Mouse (Mus musculus): ENCODE results near the gene Mon2. TPM values are rescaled to one million over a fixed set of nuclear protein-coding genes. Genes with fewer than 3 reads are reported as not detected.
"Not testable (repeated sequence)": the region's sequence is repeated elsewhere in the genome, so short reads cannot be mapped to it uniquely, and the experiment has no call there.

The Mon2 gene
- polyA plus RNA-seq, 1 experiment from 2014 or later, result 39.1 TPM

- Histone ChIP-seq H3K36me3 (replicated peaks) (no peaks in the 10 kb centered on the region), H3K27ac (no peak overlapping the region), H3K9me3 (no peaks in the 10 kb centered on the region), H3K4me1 (no peaks in the 10 kb centered on the region; the same call in none of the 2 replicates), H3K4me3 (replicated peaks) (no peak overlapping the region), H3K9ac (no peak overlapping the region), H3K4me2 (no peak overlapping the region), H3K27me3 (no peaks in the 10 kb centered on the region)
- ATAC-seq (ENCODE audit: low FRiP score), result no peak
Observed at GRCm38 (mm10) chr10:122973241-122973640, 103.1 kb downstream of the Mon2 start.

GRCm38 (mm10) chr10:122970188-122970587 is 106.1 kb downstream of the Mon2 start:
- no peaks in the 10 kb centered on the region for H3K36me3 ChIP-seq (replicated peaks)

GRCm38 (mm10) chr10:122966421-122966820 is 109.9 kb downstream of the Mon2 start:
- H3K4me1 ChIP-seq, result peaks cover 26% of the 10 kb centered on the region
- no peak overlapping the region for H3K4me3 ChIP-seq (replicated peaks)
- ATAC-seq (ENCODE audit: low FRiP score), result no peak
- no peaks in the 10 kb centered on the region for H3K36me3 ChIP-seq (replicated peaks)
- peaks cover 6% of the 10 kb centered on the region for H3K27me3 ChIP-seq
- no peak overlapping the region for H3K27ac ChIP-seq
- H3K9me3 ChIP-seq, result no peaks in the 10 kb centered on the region
- whole genome bisulfite sequencing, result 84% methylated on average over 7 of the region's 7 CpGs
- H3K4me2 ChIP-seq, result no peak overlapping the region
- H3K9ac ChIP-seq, result no peak overlapping the region

More at GRCm38 (mm10) chr10:122970188-122970587, 106.1 kb downstream of the Mon2 start:
- H3K4me3 ChIP-seq (replicated peaks), result no peak overlapping the region
- no peaks in the 10 kb centered on the region for H3K9me3 ChIP-seq
- WGBS, result 90% methylated on average over 7 of the region's 7 CpGs
- H3K9ac ChIP-seq, result no peak overlapping the region
- H3K4me1 ChIP-seq, result 0 out of 2 replicates have a peak, but pooled peaks cover under 1% of the 10 kb centered on the region
- no peaks in the 10 kb centered on the region for H3K27me3 ChIP-seq
- ATAC-seq (ENCODE audit: low FRiP score), result no peak
- no peak overlapping the region for H3K4me2 ChIP-seq
- H3K27ac ChIP-seq, result no peak overlapping the region

GRCm38 (mm10) chr10:122965650-122966049 is 110.7 kb downstream of the Mon2 start:
- not testable (repeated sequence) for H3K9ac ChIP-seq
- WGBS, result 72% methylated on average over 5 of the region's 5 CpGs
- ATAC-seq (ENCODE audit: low FRiP score), result peak; percentile 43; the same call in 1 of the 2 replicates

GRCm38 (mm10) chr10:122964241-122964636 is 112.1 kb downstream of the Mon2 start:
- peak overlapping the region; percentile 56 for H3K4me2 ChIP-seq
- peak; percentile 28; the same call in 1 of the 2 replicates for ATAC-seq (ENCODE audit: low FRiP score)
- peak overlapping the region; percentile 74 for H3K27ac ChIP-seq
- peak overlapping the region; percentile 28 for H3K4me3 ChIP-seq (replicated peaks)
- 18% methylated on average over 4 of the region's 4 CpGs for WGBS
- H3K36me3 ChIP-seq (replicated peaks), result no peaks in the 10 kb centered on the region
- peaks cover 31% of the 10 kb centered on the region for H3K4me1 ChIP-seq
- H3K27me3 ChIP-seq, result peaks cover 6% of the 10 kb centered on the region
- H3K9ac ChIP-seq, result peak overlapping the region; percentile 36; the same call in 1 of the 2 replicates
- H3K9me3 ChIP-seq, result no peaks in the 10 kb centered on the region

More at GRCm38 (mm10) chr10:122965650-122966049, 110.7 kb downstream of the Mon2 start:
- H3K4me2 ChIP-seq; H3K36me3 ChIP-seq (replicated peaks); H3K4me3 ChIP-seq (replicated peaks); H3K27me3 ChIP-seq; H3K9me3 ChIP-seq; H3K27ac ChIP-seq: not testable (repeated sequence)
- H3K4me1 ChIP-seq, result peaks cover 31% of the 10 kb centered on the region

- ATAC-seq (ENCODE audit: low FRiP score), result peak; percentile 55
- no peaks in the 10 kb centered on the region for H3K36me3 ChIP-seq (replicated peaks)
- H3K4me2 ChIP-seq, result peak overlapping the region; percentile 56
- H3K4me3 ChIP-seq (replicated peaks), result peak overlapping the region; percentile 28
- H3K27me3 ChIP-seq, result peaks cover 6% of the 10 kb centered on the region
- peak overlapping the region; percentile 36 for H3K9ac ChIP-seq
- under 1% methylated on average over 21 of the region's 21 CpGs for WGBS
- H3K27ac ChIP-seq, result peak overlapping the region; percentile 74
- H3K4me1 ChIP-seq, result peaks cover 31% of the 10 kb centered on the region
- no peaks in the 10 kb centered on the region for H3K9me3 ChIP-seq
Observed at GRCm38 (mm10) chr10:122963463-122964240, 112.7 kb downstream of the Mon2 start.

GRCm38 (mm10) chr10:122962651-122963050 is 113.7 kb downstream of the Mon2 start:
- peaks cover 31% of the 10 kb centered on the region for H3K4me1 ChIP-seq
- H3K9me3 ChIP-seq, result no peaks in the 10 kb centered on the region
- ATAC-seq (ENCODE audit: low FRiP score), result no peak
- H3K27me3 ChIP-seq, result peaks cover 6% of the 10 kb centered on the region
- H3K4me3 ChIP-seq (replicated peaks), result no peak overlapping the region
- H3K36me3 ChIP-seq (replicated peaks), result no peaks in the 10 kb centered on the region
- no peak overlapping the region for H3K9ac ChIP-seq
- H3K4me2 ChIP-seq, result peak overlapping the region; percentile 13; the same call in 1 of the 2 replicates
- 64% methylated on average over 9 of the region's 9 CpGs for WGBS
- no peak overlapping the region for H3K27ac ChIP-seq

GRCm38 (mm10) chr10:122961494-122961893 is 114.8 kb downstream of the Mon2 start:
- no peak for ATAC-seq (ENCODE audit: low FRiP score)
- H3K27me3 ChIP-seq, result peaks cover 6% of the 10 kb centered on the region
- H3K27ac ChIP-seq, result no peak overlapping the region
- H3K4me1 ChIP-seq, result peaks cover 31% of the 10 kb centered on the region
- H3K4me3 ChIP-seq (replicated peaks), result no peak overlapping the region
- no peak overlapping the region for H3K9ac ChIP-seq
- H3K4me2 ChIP-seq, result no peak overlapping the region
- 63% methylated on average over 9 of the region's 9 CpGs for WGBS
- no peaks in the 10 kb centered on the region for H3K9me3 ChIP-seq
- H3K36me3 ChIP-seq (replicated peaks), result no peaks in the 10 kb centered on the region

GRCm38 (mm10) chr10:122960738-122961137 is 115.6 kb downstream of the Mon2 start:
- no peak overlapping the region for H3K9ac ChIP-seq

GRCm38 (mm10) chr10:122960216-122960615 is 116.1 kb downstream of the Mon2 start:
- Histone ChIP-seq H3K9me3 (no peaks in the 10 kb centered on the region), H3K27ac (no peak overlapping the region), H3K4me3 (replicated peaks) (no peak overlapping the region), H3K4me2 (no peak overlapping the region), H3K36me3 (replicated peaks) (no peaks in the 10 kb centered on the region), H3K27me3 (peaks cover 6% of the 10 kb centered on the region), H3K4me1 (peaks cover 31% of the 10 kb centered on the region), H3K9ac (no peak overlapping the region)
- no peak for ATAC-seq (ENCODE audit: low FRiP score)
- 84% methylated on average over 16 of the region's 16 CpGs for WGBS

More at GRCm38 (mm10) chr10:122960738-122961137, 115.6 kb downstream of the Mon2 start:
- Histone ChIP-seq H3K27ac (no peak overlapping the region), H3K36me3 (replicated peaks) (no peaks in the 10 kb centered on the region), H3K27me3 (peaks cover 6% of the 10 kb centered on the region), H3K4me1 (peaks cover 31% of the 10 kb centered on the region), H3K4me3 (replicated peaks) (no peak overlapping the region), H3K4me2 (no peak overlapping the region), H3K9me3 (no peaks in the 10 kb centered on the region)
- 69% methylated on average over 16 of the region's 16 CpGs for WGBS
- no peak for ATAC-seq (ENCODE audit: low FRiP score)

- no peak overlapping the region for H3K9ac ChIP-seq
- WGBS, result 90% methylated on average over 5 of the region's 5 CpGs
Observed at GRCm38 (mm10) chr10:122958699-122959098, 117.6 kb downstream of the Mon2 start.

GRCm38 (mm10) chr10:122957918-122958317 is 118.4 kb downstream of the Mon2 start:
- no peak for ATAC-seq (ENCODE audit: low FRiP score)
- H3K4me1 ChIP-seq, result peaks cover 8% of the 10 kb centered on the region
- no peak overlapping the region for H3K4me2 ChIP-seq
- no peaks in the 10 kb centered on the region for H3K9me3 ChIP-seq
- no peak overlapping the region for H3K9ac ChIP-seq
- peaks cover 5% of the 10 kb centered on the region for H3K27me3 ChIP-seq
- 92% methylated on average over 2 of the region's 2 CpGs for WGBS
- no peak overlapping the region for H3K4me3 ChIP-seq (replicated peaks)
- no peaks in the 10 kb centered on the region for H3K36me3 ChIP-seq (replicated peaks)
- no peak overlapping the region for H3K27ac ChIP-seq

More at GRCm38 (mm10) chr10:122958699-122959098, 117.6 kb downstream of the Mon2 start:
- Histone ChIP-seq H3K4me1 (peaks cover 16% of the 10 kb centered on the region), H3K4me2 (no peak overlapping the region), H3K36me3 (replicated peaks) (no peaks in the 10 kb centered on the region), H3K27me3 (peaks cover 6% of the 10 kb centered on the region), H3K9me3 (no peaks in the 10 kb centered on the region), H3K4me3 (replicated peaks) (no peak overlapping the region), H3K27ac (no peak overlapping the region)
- ATAC-seq (ENCODE audit: low FRiP score), result no peak

GRCm38 (mm10) chr10:122953576-122953975 is 122.7 kb downstream of the Mon2 start:
- H3K27me3 ChIP-seq, result no peaks in the 10 kb centered on the region
- no peak overlapping the region for H3K4me2 ChIP-seq
- no peaks in the 10 kb centered on the region for H3K9me3 ChIP-seq
- H3K4me3 ChIP-seq (replicated peaks), result no peak overlapping the region
- H3K27ac ChIP-seq, result no peak overlapping the region
- no peak overlapping the region for H3K9ac ChIP-seq
- no peaks in the 10 kb centered on the region for H3K4me1 ChIP-seq
- WGBS, result 89% methylated on average over 9 of the region's 9 CpGs
- ATAC-seq (ENCODE audit: low FRiP score), result no peak
- no peaks in the 10 kb centered on the region for H3K36me3 ChIP-seq (replicated peaks)
